Mouse (Mus musculus) megakaryocyte-erythroid progenitor cell, adult 5-6 weeks (primary cell): Measurements from ENCODE around the gene Zdhhc11. TPM values are rescaled to one million over a fixed set of nuclear protein-coding genes. Genes with fewer than 3 reads are reported as not detected.
A peak's percentile ranks its signal among the peaks of the same experiment; 100 is the strongest.

Experiments
- ATAC-seq: replicated peaks from 2 replicates; pipeline ENCODE4 v1.8.0; 2016; ENCODE audit warnings: mild to moderate bottlenecking, inconsistent platforms; ENCODE audit not compliant: severe bottlenecking, poor library complexity, low FRiP score, low TSS enrichment
- total RNA-seq, 2 experiments: library from RNA; stranded (forward) in 1 of 2; stranded (reverse) in 1 of 2; fragments of 200-1000, 215-1000 nt in 1 of 2; fragments of >200 nt in 1 of 2; fragmentation: Nextera tagmentation in 1 of 2; gene quantifications; 2 replicates each; pipeline ENCODE4 v1.2.3; 2014 to 2017

Gene Zdhhc11
- total RNA-seq (2014; fragmentation: Nextera tagmentation) (not detected in 2 replicates), total RNA-seq (2017) (not detected in 2 replicates)

DNA sequence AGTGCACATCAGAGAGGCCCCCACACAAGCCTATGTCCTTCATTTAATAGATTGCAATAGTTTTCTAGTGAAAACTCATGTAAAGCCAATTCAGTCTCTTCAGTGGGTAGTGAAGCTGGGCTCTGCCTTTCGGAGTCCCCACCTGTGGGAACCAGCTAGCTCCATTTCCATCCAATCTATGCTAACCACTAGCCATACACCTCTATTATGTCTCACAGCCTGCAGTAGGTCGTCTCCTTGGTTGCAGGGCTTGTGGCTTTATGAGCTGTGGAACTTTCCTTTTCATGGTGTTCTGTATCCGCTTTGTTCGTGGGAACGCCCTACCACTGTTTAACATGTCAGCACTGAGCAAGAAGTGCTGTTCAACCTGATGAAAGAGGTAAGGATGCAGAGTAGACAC lies at the start of gene Zdhhc11:
TSS of gene Zdhhc11 (plus strand) at position 301 of the 400 bp plus-strand sequence.
- ATAC-seq, result no peak

DNA sequence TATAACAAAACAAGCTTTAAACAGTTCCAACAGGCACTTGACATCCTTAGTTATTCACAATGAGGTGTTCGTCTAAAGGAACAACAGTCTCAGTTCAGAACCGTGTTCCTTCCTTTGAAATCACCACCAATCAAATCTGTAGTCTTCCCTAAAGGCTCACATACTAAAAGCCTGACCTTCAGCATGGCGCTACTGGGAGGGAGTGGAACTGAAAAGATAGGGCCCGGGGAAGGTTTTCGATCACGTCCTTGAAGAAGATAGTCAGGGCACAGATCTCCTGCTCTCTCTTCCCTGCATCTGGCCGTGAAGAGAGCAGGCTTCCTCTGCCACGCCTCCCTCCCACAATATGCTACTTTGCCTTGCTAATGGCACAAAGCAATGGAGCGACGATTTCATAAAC lies 31.4 kb upstream of the Zdhhc11 start:
- ATAC-seq, result no peak

DNA sequence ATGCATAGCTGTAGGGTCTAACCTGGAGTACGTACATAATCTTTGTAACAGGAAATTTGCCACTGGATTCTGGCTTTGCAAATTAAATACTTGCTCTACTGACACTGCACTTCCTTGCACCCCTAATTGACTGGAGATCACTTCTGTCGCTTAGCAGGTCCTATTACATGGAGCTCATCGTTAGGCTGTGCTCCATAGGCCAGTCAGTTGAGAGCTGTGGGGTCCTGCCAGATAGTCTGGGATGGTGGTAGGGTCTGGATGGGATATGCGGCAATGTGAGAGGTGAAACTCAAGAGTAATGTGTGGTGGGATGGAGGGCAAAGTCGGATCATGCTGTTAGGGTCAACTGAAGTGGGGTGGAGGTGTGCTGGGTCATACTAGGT lies 26.7 kb upstream of the Zdhhc11 start:
- 0 out of 2 replicates have a peak, but pooled peaks have one; percentile 0 for ATAC-seq

DNA sequence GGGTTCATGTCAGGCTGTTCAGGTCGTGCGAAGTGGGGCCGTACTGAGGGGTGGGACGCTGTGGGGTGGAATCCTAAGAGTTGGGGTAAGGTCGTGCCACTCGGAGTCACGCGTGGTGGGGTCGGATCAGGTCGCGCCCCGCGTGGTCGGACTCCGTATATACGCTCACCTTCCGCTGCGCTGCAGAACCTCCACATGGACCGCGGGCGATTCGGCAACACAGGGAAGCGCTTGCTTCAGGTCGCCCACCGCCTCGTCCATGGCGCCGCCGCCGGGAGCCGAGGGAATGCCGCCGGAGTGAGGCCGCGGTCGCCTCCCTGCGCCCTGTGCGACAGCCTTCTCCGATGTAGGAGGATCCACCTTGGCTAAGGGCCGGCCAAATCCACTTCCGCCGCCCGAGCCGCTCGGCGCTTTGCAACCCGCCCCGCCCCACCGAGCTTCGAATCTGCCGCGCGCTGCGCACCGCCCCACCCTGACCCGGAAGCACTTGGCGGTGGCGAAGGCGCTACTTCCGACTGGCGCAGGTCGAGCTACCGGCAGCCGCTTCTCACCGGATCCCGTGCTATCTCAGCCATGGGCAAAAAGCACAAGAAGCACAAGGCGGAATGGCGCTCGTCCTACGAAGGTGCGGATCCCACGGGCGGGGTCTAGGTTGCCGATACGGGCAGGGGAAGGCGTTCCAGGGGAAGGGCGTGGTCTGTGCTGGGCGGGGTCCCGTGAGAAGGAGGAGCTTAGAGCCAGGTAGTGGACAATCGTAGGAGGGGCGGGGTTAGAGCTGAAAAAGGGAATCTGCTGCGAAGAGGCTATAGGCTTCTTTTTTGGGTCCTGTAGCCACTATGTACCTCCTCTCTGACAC lies 26.1 kb upstream of the Zdhhc11 start, which contains the start of the genes Trip13 and Brd9:
TSS of gene Trip13 (minus strand) at position 464 of the 856 bp plus-strand sequence.
TSS of gene Brd9 (plus strand) at position 491 of the 856 bp plus-strand sequence.
- peak; percentile 89 for ATAC-seq

DNA sequence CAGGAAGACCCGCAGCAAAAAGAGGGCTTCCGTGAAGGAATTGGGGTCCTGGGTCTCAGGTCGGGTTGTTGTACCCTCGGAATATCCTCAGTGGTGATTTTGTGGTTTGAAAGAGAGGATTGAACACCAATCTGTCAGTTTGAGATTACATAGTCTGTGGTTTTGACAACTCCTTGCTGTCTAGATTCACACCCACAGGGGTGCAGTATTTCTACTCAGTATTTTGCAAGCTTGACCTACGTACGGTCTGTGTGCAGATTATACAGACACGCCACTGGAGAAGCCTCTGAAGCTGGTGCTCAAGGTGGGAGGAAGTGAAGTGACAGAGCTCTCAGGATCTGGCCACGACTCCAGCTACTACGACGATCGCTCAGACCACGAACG lies 25.5 kb upstream of the Zdhhc11 start:
- peak; percentile 67 for ATAC-seq

DNA sequence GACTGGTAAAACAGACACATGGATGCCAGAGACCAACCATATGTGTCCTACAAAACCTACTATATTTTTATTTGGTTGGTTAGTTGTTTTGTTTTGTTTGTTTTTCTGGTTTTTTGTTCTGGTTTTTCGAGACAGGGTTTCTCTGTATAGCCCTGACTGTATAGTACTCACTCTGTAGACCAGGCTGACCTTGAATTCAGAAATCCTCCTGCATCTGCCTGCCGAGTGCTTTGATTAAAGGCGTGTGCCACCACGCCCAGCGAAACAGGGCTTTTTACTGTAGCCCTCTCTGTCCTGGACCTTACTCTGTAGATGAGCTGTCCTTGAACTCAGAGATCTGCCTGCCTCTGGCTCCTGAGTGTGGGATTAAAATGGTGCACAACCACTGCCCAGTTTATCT lies 24.6 kb upstream of the Zdhhc11 start:
- no peak for ATAC-seq

DNA sequence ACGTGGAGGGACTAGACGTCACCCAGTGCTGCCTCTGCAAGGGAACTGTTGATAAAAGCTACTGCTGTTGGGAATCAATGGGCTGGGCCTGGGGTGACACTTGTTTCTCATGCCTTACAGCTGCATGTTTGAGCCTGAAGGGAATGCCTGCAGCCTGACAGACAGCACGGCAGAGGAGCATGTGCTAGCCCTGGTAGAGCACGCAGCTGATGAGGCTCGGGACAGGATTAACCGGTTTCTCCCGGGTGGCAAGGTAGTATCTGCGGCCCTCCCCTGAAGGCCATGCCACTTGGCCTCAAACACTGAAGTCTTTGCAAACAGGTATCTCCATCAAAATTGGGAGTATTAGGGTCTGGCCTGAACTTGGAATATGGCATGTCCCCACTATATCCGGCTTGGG lies 19.0 kb upstream of the Zdhhc11 start:
- no peak for ATAC-seq

DNA sequence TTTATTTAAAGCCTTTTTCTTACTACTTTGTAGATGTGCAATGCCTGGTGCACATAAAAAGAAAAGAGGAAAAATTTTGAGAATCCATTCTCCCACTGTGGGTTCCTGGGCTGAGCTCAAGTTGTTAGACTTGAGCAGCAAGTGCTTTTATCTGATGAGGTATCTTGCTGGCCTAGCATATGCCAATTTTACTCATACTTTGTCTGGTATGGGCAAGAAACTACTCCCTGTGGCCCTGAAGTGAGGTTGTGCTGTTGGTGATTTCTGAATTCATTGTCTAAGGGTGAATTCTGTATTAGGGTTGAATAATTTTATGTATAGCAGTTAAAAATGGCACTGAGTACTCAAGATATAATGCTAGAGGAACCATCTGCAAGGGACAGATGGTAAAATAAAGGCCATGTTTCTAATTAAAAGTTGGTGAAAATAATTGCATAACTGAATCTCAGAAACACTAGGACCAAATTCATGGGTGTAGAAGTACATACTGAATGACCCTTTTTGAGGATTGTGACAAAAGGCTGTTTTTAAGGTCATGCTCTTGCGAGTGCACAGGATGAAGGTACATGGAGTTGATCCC lies 10.0 kb upstream of the Zdhhc11 start:
- ATAC-seq, result no peak

DNA sequence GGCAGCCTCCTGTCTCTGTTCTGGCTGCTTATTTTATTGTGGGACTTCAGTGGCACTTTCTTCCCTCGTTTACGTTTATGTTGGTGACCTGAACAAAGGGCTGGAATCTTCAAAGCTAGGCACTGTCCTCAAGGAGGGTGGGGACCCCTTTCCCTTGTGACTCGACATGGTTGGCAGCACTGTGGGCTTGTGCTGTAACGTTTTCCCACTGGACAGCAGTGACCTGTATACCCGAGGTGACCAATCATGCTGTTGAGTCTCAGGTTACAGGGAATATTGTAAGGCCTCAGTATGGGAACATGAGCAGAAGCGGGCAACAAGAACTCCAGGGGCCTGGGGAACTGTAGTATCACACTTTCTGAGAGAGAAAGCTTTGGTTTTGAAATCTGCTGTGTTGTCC lies 9.0 kb upstream of the Zdhhc11 start:
- no peak for ATAC-seq

DNA sequence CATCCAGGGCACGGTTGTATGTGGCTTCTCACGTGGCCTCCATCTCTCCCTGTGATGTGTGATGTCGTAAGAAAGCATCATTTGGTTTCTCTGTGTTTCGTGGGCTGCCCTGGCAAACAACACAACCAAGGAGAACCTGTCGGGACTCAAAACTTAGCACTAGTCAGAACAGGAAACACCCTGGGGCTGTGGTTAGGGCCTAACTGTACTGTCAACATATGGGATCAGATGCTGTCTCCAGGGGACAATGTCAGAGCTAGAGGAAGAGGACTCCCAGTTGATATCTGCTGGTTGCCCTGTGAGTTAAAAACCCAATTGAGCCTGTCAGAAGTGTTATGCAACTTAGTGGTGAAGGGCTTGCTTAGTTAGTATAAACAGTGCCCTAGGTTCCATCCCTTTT lies 8.1 kb upstream of the Zdhhc11 start:
- no peak for ATAC-seq

DNA sequence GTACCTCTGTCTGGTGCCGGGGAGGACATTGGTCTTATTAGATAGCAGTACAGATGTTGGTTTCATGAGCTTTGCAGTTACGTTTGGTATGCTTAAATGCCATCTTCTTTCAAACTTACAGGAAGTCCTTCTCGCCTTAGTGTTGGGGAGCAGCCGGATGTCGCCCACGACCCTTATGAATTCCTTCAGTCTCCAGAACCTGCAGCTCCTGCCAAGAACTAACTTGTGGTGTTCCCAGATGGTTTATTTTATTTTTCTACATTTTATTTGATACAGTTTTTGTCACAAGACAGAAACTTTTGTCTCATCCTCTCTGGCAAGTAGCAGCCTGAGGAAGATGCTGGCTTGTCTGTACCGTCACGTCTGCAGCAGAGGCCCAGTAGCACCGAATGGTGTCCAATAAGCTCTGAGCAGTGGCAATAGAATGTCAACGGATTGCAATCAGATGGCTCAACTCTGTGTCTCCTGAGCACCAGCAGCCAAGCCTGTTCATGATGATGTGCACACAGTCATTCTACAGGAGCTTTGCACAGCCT lies 3.5 kb upstream of the Zdhhc11 start:
- ATAC-seq, result no peak

DNA sequence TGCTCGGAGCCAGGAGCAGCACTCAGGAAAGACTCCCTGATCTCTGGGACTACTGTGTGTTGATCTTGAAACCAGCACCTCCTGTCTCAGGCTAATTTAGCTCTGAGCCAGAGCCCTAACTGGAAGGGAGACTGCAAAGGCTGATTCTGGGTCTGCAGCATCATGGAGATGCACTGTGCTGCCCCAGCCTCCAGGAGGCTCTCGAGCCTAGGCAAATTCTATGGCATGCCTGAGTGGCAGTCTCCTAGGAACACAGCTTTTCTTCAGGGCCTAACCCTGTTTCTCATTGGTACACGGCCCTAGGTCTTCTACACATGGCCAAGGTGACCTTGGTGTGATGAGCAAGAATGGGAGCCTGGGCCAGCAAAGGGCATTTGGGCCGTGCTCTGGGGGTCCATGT lies 2.5 kb upstream of the Zdhhc11 start:
- 0 out of 2 replicates have a peak, but pooled peaks have one; percentile 5 for ATAC-seq

DNA sequence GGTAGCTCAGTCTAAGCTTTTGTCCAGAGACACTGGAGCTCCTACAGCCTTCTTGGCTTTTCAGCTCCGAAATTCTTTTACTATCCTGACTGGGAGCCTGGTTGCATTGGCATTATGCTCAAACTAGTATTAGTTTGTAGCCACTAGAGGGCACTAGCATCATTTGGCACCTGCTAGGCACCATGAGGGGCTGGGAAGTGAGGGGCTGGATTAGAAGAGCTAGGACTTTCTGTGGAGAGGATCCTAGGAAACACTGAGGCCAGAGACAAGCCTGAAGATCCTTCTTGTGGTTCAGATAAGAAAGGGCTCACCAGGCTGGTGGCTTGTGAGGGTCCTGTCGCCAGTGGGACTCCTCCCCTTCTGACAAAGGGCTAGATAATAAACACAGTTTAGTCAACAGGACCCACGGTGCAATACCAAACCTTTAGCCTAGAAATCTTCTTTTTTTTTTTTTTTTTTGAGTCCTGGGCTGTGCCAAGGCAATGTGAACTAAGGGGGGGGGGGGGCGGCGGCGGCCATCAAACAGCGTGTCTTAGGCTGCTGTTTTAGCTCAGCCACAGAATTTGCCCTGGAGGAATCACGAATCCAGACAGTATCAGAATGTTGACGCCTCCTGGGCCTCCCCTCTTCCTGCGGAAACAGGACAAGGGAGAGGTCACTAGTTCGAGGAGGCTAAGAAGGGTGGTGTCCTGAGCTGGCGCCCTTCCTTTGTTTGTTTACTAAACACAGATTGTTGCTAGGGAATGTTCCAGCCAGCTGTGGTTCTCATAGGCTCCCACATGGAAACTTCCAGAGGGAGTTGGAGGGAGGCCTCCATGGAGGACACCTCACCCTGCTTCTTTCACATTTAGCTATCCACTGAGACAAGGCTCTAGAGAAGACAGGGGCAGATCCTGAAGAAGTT lies 7.1 kb downstream of the Zdhhc11 start:
- peak; percentile 73 for ATAC-seq

DNA sequence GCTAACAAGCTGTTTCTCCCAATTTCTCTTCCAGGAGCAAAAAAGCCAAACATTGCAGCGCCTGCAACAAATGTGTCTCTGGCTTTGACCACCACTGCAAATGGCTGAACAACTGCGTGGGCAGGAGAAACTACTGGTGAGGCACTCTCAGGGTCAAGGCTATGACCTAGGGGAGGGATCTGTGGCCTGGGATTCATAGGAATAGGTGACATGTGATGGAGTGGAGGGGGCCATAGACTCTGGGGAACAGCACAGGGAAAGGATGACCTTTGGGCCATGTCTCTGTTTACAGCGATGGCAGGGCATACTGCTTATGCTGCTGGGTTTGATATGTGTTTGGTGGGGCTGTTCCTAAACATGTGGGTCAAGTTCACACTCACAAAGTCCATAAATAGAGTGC lies 10.9 kb downstream of the Zdhhc11 start:
- no peak for ATAC-seq

DNA sequence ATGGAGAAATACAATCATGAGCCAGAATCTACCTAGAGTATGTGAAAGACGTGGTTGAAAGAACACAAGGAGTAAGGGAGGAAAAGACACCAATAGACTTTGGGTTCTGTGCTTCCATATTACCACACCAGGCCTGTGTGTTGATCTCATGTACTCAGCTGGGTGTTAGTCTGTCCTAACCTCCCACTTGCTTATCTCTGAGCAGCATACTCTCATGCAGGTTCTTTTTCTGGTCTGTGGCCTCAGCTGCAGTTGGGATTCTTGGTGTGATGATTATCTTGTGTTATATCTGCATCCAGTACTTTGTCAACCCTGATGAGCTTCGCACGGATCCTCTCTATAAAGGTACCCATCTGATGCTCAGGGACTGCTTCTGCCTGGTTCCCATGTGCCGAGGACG lies 13.3 kb downstream of the Zdhhc11 start:
- peak; percentile 65 for ATAC-seq

DNA sequence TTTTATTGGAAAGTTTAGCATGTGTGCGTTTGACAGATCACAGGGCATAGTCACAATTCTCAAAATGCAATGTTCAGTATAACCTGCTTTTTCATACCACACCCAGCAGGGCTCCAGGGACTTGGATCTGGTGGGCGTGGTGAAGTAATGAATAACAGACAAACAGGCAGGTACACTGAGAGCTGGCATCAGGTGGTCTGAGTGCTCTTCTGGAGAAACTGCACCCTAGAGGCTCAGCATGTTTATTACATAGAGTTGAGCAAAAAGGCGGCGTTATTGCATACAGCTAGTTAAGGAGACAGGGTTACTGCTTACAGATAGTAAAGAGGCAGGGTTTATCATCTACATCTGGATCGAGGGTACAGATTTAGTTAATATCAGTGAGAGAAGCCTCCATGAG lies 26.7 kb downstream of the Zdhhc11 start:
- ATAC-seq, result peak; percentile 79

DNA sequence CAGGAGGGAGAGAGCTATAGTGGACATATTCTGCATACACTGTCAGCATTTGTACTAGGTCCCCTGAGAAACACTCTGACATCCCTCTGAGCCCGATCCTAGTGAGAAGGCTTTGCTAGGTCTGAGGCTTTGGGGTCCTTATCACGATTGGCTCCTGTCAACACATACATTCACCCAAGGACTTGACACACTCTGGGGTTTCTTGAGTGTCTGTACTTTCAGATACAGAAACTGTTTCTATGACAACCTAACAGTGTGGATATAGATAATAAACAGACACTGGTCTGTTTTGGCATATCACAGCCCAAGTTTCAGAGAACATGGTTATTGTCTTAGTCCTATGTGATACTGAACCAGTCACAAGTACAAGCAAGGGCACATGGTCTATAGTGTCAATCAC lies 27.1 kb downstream of the Zdhhc11 start:
- peak; percentile 99 for ATAC-seq

DNA sequence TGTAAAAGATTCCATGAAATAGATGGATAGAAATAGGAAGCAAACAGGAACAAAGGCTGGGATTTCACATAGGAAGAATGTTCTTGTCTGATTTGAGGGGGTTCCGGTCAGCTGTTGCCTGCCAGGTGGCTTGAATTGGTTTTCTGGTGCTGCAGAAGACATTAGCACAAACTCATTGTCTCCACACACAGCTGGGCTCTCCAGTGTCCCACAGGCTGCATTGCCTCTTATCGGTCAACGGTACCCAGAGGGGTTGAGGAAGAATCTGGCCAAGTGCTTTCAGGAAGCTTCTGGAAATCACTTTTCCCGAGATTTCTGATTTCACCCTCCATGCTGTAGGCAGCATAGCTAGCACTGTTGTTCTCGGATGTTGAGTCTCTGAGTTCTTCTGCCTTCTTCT lies 27.6 kb downstream of the Zdhhc11 start:
- ATAC-seq, result no peak

DNA sequence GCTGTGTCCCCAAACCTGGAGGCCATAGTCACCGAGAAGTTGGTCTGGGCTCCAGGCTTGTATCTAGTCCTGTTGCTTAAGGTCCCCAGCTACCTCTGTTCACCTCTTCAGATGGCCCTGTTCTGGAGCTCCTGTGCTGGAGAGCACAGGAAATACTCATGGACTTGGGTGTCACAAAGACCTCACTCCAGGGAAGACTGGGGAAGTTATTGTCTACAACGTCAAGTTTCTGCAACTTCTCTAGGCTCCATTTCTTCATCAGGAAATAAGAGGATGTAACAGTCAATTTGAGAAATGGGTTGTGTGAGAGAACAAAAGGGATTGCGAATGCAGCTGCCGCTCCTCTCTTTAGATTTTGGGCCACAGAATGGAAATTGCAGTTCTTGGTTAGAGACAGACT lies 32.8 kb downstream of the Zdhhc11 start:
- ATAC-seq, result no peak

DNA sequence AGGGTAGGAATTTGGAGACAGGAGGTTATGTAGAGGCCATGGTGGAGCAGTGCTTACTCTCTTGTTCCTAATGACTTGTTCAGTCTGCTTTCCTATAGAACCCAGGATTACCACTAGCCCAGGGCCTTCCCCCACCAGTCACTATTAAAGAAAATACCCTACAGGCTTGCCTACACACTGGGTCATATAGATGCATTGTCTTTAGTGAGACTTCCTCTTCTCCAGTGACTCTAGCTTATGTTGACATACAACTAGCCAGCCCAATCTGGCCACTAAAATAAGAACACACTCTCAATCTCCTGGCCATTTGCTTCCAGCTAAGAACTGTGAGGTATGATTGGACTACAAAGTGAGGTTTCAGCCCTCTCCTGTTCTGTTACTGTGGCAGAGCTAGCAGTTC lies 36.9 kb downstream of the Zdhhc11 start:
- no peak for ATAC-seq
